Mouse (Mus musculus): ENCODE measurements around the gene Pkd1.

Pkd1 gene

DNA sequence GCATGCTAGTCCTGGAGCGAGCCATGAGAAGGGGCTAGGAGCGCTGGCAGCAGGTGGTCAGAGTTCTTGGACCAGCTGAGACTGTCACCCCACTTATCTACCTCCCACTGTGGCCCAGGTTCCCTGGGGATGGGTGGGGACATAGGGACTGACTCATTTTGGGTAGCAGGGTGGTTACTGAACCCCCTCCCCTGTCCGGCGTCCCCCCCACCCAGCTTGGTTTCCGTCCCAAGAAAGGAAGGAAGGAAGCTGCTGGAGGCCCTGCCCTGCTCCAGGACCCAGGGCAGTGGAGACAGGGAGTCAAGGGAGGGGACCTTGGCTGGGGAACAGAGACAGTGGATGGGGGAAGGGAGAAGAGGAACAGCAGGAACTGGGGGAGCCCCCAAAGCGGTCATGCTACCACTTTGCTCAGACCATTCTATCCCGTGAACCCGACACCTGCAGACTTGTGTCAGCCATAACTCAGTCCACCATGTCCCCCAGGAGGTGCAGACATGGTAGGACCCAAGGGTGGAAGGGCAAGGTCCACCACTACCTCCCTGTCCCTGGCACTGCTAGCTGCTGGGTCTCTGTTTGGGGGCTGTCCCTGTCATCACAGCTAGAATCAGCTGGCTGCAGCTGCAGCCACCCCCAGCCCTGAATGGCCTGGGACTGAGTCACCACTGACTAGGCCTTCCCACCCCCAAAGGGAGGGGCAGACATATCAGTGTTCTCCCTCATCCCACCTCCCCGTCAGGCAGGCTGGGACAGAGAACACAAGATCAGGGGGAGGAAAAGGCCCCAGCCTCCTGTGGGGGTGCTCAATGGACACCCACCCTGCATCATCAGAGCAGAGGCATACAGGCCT lies 95.5 kb downstream of the Pkd1 start:
- DNase-seq (ENCODE audit: low spot score), result no peak

DNA sequence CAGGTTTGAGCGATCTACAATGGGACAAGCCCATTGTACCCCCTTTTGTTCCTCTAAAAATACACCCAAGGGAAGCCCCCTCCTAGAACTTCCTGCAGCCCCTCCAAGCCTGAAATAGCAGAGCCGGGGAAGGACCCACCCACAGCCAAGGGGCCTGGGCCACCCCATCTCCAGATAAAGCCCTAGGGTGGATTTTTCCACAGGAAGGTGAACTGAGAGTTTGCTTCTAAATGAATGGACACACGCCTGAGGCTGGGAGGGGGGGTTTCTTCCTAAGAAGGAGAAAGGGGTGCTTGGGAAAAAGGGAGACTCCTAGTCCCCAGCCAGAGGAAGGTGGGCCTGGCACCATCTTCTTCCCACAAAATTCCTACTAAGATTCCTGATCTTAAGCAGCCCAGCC lies 96.3 kb downstream of the Pkd1 start:
- DNase-seq (ENCODE audit: low spot score), result no peak
